ENCODE assay signal across 8 mouse cellular contexts in genomic region chr19:57358322-57358721, GRCm38 (mm10). TPM values are rescaled to one million over a fixed set of nuclear protein-coding genes. Genes with fewer than 3 reads are reported as not detected.
A peak's percentile ranks its signal among the peaks of the same experiment; 100 is the strongest.
DNase-seq lines count a peak whose midpoint lies in the region; ATAC-seq and TF ChIP-seq lines count a peak whose summit lies in the region.

No protein-coding gene starts in this region.

- H3K9me3 ChIP-seq in neural tube, embryonic 15.5 days (replicated peaks): no peaks in the 10 kb centered on the region

- peak overlapping the region; percentile 77 for H3K27ac ChIP-seq in bone marrow macrophage, adult 2 months (ENCODE audit: insufficient read depth, low read depth, low read length)
- peak overlapping the region; percentile 88 for H3K27ac ChIP-seq in gastrocnemius, adult 2 months
- H3K27ac ChIP-seq in liver, adult 2 months (replicated peaks; ENCODE audit: insufficient read depth, low read depth, low read length): peak overlapping the region; percentile 93
- H3K27ac ChIP-seq in neural tube, embryonic 15.5 days (replicated peaks): no peak overlapping the region
- peak overlapping the region; percentile 90 for H3K27ac ChIP-seq in thymus, adult 2 months (ENCODE audit: control insufficient read depth, insufficient read depth, low read length)

- H3K27me3 ChIP-seq in liver, adult 2 months (ENCODE audit: control insufficient read depth, insufficient read depth, low read length): no peaks in the 10 kb centered on the region
- no peaks in the 10 kb centered on the region for H3K27me3 ChIP-seq in neural tube, embryonic 15.5 days (replicated peaks)
- H3K27me3 ChIP-seq in thymus, adult 2 months (ENCODE audit: control insufficient read depth, insufficient read depth, low read length): no peaks in the 10 kb centered on the region

- peak; percentile 57 to 60 for DNase-seq in left cerebral cortex, adult 18-20 months (ENCODE audit: low spot score in 2 of 2)
- DNase-seq in left cerebral cortex, adult 11 months (ENCODE audit: low spot score): no peak
- peak; percentile 83 for DNase-seq in gastrocnemius, adult 2 months
- peak; percentile 72 for DNase-seq in liver, adult 2 months (ENCODE audit: extremely low read depth, low read depth, low spot score)
- peak; percentile 85 for DNase-seq in thymus, adult 2 months

- H3K4me2 ChIP-seq in neural tube, embryonic 15.5 days: peak overlapping the region; percentile 66

- peaks cover 37% of the 10 kb centered on the region for H3K4me1 ChIP-seq in bone marrow macrophage, adult 2 months (ENCODE audit: control insufficient read depth, insufficient read depth, low read length)
- H3K4me1 ChIP-seq in liver, adult 2 months (ENCODE audit: control insufficient read depth, insufficient read depth, low read length): peaks cover 9% of the 10 kb centered on the region
- peaks cover 37% of the 10 kb centered on the region for H3K4me1 ChIP-seq in neural tube, embryonic 15.5 days
- H3K4me1 ChIP-seq in thymus, adult 2 months (replicated peaks; ENCODE audit: control insufficient read depth, insufficient read depth, low read length): peaks cover 47% of the 10 kb centered on the region

- peak overlapping the region; percentile 63 for H3K4me3 ChIP-seq in bone marrow macrophage, adult 2 months (ENCODE audit: insufficient read depth, low read length)
- H3K4me3 ChIP-seq in gastrocnemius, adult 2 months: peak overlapping the region; percentile 90
- peak overlapping the region; percentile 61 for H3K4me3 ChIP-seq in liver, adult 2 months (ENCODE audit: insufficient read depth, low read depth, low read length)
- no peak overlapping the region for H3K4me3 ChIP-seq in neural tube, embryonic 15.5 days (replicated peaks)
- peak overlapping the region; percentile 63 for H3K4me3 ChIP-seq in thymus, adult 2 months (ENCODE audit: control insufficient read depth, insufficient read depth, low read length)

- 0 out of 2 replicates have a peak, but pooled peaks cover 1% of the 10 kb centered on the region for H3K36me3 ChIP-seq in liver, adult 2 months (ENCODE audit: control insufficient read depth, insufficient read depth, low read length)
- no peaks in the 10 kb centered on the region for H3K36me3 ChIP-seq in neural tube, embryonic 15.5 days
- H3K36me3 ChIP-seq in thymus, adult 2 months (ENCODE audit: control insufficient read depth, insufficient read depth, low read length): no peaks in the 10 kb centered on the region

- TF ChIP-seq CTCF in bone marrow macrophage, adult 2 months (IDR thresholded peaks at IDR 0.05; ENCODE audit: low read depth, low read length): peak; percentile 54; the same call in 1 of the 2 replicates
- TF ChIP-seq CTCF in gastrocnemius, adult 2 months (IDR thresholded peaks at IDR 0.05): peak; percentile 70
- peak; percentile 84 for TF ChIP-seq CTCF in liver, adult 2 months (IDR thresholded peaks at IDR 0.05; ENCODE audit: low read depth, low read length)
- TF ChIP-seq CTCF in thymus, adult 2 months (IDR thresholded peaks at IDR 0.05; ENCODE audit: borderline replicate concordance, control insufficient read depth, extremely low read depth, insufficient read depth, low read length, poor library complexity): peak; percentile 78; the same call in 1 of the 2 replicates

- peaks cover 12% of the 10 kb centered on the region; the same call in 1 of the 2 replicates for H3K79me2 ChIP-seq in liver, adult 2 months (ENCODE audit: control insufficient read depth, insufficient read depth, low read length)

- peak; percentile 27 for ATAC-seq in inflammation-experienced regulatory T-cells, adult 6 months
- ATAC-seq in neural tube, embryonic 15.5 days (ENCODE audit: low FRiP score): no peak

- H3K9ac ChIP-seq in liver, adult 2 months (ENCODE audit: low read depth, low read length): peak overlapping the region; percentile 56
- no peak overlapping the region for H3K9ac ChIP-seq in neural tube, embryonic 15.5 days (replicated peaks)

- TF ChIP-seq POLR2A in bone marrow macrophage, adult 2 months (IDR thresholded peaks at IDR 0.05; ENCODE audit: borderline replicate concordance, low read depth, low read length): no peak; the same call in 1 of the 2 replicates
- no peak for TF ChIP-seq POLR2A in liver, adult 2 months (IDR thresholded peaks at IDR 0.05; ENCODE audit: extremely low read depth, insufficient read depth, low read length)
- TF ChIP-seq POLR2A in thymus, adult 2 months (IDR thresholded peaks at IDR 0.05; ENCODE audit: control insufficient read depth, extremely low read depth, insufficient read depth, low read length, poor library complexity): peak; percentile 25; the same call in 1 of the 2 replicates

- 13% methylated on average over 12 of the region's 12 CpGs for WGBS in liver, adult 2 months
- WGBS in neural tube, embryonic 15.5 days: 74% methylated on average over 12 of the region's 12 CpGs
- 2% methylated on average over 12 of the region's 12 CpGs for WGBS in thymus, adult 2 months

- intact Hi-C loops in gastrocnemius, adult 2 months (cut with DNase I): no loop called here

RNA-seq across cellular contexts. Expression of gene Fam160b1, which starts 2.2 kb away (rescaled TPM):
- total RNA-seq in left cerebral cortex, adult 18-20 months (2021): 10 to 100 TPM; 25.3 to 26.3 TPM
- 18.3 and 24.1 TPM in 2 replicates for polyA plus RNA-seq in bone marrow macrophage, adult 2 months (2012; ENCODE audit: insufficient read depth, insufficient read length, missing spikeins)
- total RNA-seq in gastrocnemius, adult 2 months (2021): 10 to 100 TPM; 12.0 to 17.4 TPM
- polyA plus RNA-seq in inflammation-experienced regulatory T-cells, adult 6 months (2017; shearing (Covaris generic)): 10 to 100 TPM in 2 of 3 experiments, 1 to 10 TPM in 1; 9.2 to 10.8 (median 10.6) TPM
- total RNA-seq in liver, adult 2 months (2014; rRNA removed): 18.4 and 21.7 TPM in 2 replicates
- polyA plus RNA-seq in liver, adult 2 months (2012; rRNA removed): 10.6 and 10.9 TPM in 2 replicates
- 12.6 and 12.9 TPM in 2 replicates for polyA plus RNA-seq in neural tube, embryonic 15.5 days (2015; fragmentation: Nextera tagmentation; extraction: Ambion mirVana)
- 26.1 and 28.3 TPM in 2 replicates for polyA plus RNA-seq in thymus, adult 2 months (2012; rRNA removed)

RNA-seq across cellular contexts. Expression of gene Ablim1, which starts 43.6 kb away (rescaled TPM):
- total RNA-seq in left cerebral cortex, adult 18-20 months (2021): 100 to 1,000 TPM; 115 to 119 TPM
- polyA plus RNA-seq in bone marrow macrophage, adult 2 months (2012; ENCODE audit: insufficient read depth, insufficient read length, missing spikeins): 0.25 TPM in 1 of 2 replicates, not detected in the other
- 10 to 100 TPM; 38.5 to 56.1 TPM for total RNA-seq in gastrocnemius, adult 2 months (2021)
- 100 to 1,000 TPM; 240 to 284 (median 264) TPM for polyA plus RNA-seq in inflammation-experienced regulatory T-cells, adult 6 months (2017; shearing (Covaris generic))
- total RNA-seq in liver, adult 2 months (2014; rRNA removed): 23.7 and 35.2 TPM in 2 replicates
- 16.4 and 16.6 TPM in 2 replicates for polyA plus RNA-seq in liver, adult 2 months (2012; rRNA removed)
- 58.6 and 58.7 TPM in 2 replicates for polyA plus RNA-seq in neural tube, embryonic 15.5 days (2015; fragmentation: Nextera tagmentation; extraction: Ambion mirVana)
- 216 and 231 TPM in 2 replicates for polyA plus RNA-seq in thymus, adult 2 months (2012; rRNA removed)

Comparison
In these comparisons a context has a peak if more than half of its experiments do, and no peak if none do; other contexts are left out.
1. RNA of gene Ablim1, which starts 43.6 kb away (polyA plus RNA-seq): 240 to 284 TPM in inflammation-experienced regulatory T-cells, adult 6 months, 216 to 231 TPM in thymus, adult 2 months, 58.6 to 58.7 TPM in neural tube, embryonic 15.5 days and 16.4 to 16.6 TPM in liver, adult 2 months; 0.25 TPM in bone marrow macrophage, adult 2 months; every median in the first group is over 10 times any median in the second.
2. Peak in every context shown above with its lines, with median percentiles within 50 percentile points of each other: CTCF ChIP-seq.